Mouse (Mus musculus) C2C12 (cell line): ENCODE measurements around the gene Ppp1r37.

ENCODE experiments used
- CEBPB ChIP-seq: IDR thresholded peaks from one replicate; pipeline ENCODE4 v1.6.1; 2011; ENCODE audit warnings: low read depth, mild to moderate bottlenecking, control low read depth, moderate library complexity
- CTCF ChIP-seq: IDR thresholded peaks from one replicate; pipeline ENCODE4 v1.5.1; 2011; ENCODE audit not compliant: control insufficient read depth, insufficient read depth, insufficient read length
- FOSL1 ChIP-seq: IDR thresholded peaks from one replicate; pipeline ENCODE4 v1.8.0; 2011; ENCODE audit warnings: mild to moderate bottlenecking, low read length; ENCODE audit not compliant: poor library complexity, insufficient read depth, severe bottlenecking
- MAX ChIP-seq: IDR thresholded peaks from one replicate; pipeline ENCODE4 v1.6.1; 2011; ENCODE audit warnings: mild to moderate bottlenecking, control low read depth
- MYOD1 ChIP-seq: IDR thresholded peaks from one replicate; pipeline ENCODE4 v1.6.1; 2011; ENCODE audit warnings: low read depth; ENCODE audit not compliant: control insufficient read depth, insufficient read length
- MYOG ChIP-seq: IDR thresholded peaks from one replicate; pipeline ENCODE4 v1.6.1; 2011; ENCODE audit not compliant: control insufficient read depth, insufficient read length; ENCODE audit errors: extremely low read depth
- USF1 ChIP-seq: IDR thresholded peaks from one replicate; pipeline ENCODE4 v1.6.1; 2011; ENCODE audit warnings: low read depth, mild to moderate bottlenecking, control low read depth, moderate library complexity

GRCm38 (mm10) chr7:19554168-19554567, 8.7 kb downstream of the Ppp1r37 start:
- TF ChIP-seq CTCF: no peak
- no peak for TF ChIP-seq MAX
- TF ChIP-seq USF1: no peak
- TF ChIP-seq FOSL1: no peak
- TF ChIP-seq MYOG: no peak
- TF ChIP-seq MYOD1: no peak
- TF ChIP-seq CEBPB: no peak
